Comparison of ENCODE assay signal across 11 mouse cellular contexts in the genomic region with DNA sequence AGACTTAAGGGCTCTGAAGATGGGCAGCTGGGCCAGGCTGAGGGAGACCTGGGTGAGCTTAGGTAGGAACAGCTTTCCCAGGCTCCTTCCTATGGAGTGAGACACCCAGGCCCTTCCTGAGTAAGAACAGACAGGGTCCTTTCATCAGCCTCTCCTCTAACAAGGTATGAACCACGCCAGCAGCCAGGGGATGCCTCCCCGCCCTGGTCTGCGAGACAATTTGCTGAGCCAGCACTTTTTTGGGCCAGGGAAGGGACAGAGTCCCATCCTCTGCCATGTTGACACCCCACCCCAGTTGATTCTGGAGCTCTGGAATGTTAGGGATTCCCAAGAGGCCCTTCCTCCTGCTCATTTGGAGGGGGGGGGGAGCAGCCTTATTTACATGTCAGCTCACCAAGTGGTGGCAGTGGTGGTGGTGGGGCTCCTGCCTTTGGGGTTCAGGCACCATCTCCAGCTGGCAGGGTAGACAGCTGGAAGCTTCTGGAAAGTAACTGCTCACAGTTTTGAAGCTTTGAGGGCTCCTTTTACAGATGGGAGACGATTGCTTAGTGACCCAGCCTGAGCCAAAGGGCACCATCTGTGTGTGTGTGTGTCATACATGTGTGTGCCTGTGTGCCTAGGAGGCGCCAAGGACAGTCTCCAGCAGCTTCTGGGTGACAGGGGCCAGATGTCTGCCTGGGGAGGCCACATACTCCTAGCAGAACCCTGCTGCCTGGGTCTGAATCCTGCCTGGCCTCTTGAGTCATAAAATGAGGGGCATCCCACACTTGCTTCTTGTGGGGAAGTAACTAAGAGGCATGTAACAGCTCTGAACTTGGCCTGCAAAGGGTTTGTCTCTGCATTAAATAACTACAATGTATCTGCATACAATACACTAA. TPM values are rescaled to one million over a fixed set of nuclear protein-coding genes. Genes with fewer than 3 reads are reported as not detected.
DNase-seq lines count a peak whose midpoint lies in the region; ATAC-seq and TF ChIP-seq lines count a peak whose summit lies in the region.
"Had no signal": no experiment of that assay in that cellular context is flagged by ENCODE, and none has a peak within 500 bp of the region (broad histone marks: within the 10 kb centered on the region; RNA-seq: fewer than 3 reads in every experiment).

No protein-coding gene starts in this region.

- H3K4me3 ChIP-seq in kidney, embryonic 14.5 days (ENCODE audit: low read length), result no peak overlapping the region
- no peak overlapping the region for H3K4me3 ChIP-seq in hindbrain, embryonic 14.5 days (replicated peaks; ENCODE audit: low read length)
- H3K4me3 ChIP-seq in neural tube, embryonic 12.5 days, result no peak overlapping the region
- H3K4me3 ChIP-seq in cerebellum, adult 2 months (replicated peaks; ENCODE audit: insufficient read depth, low read depth, low read length), result no peak overlapping the region
- H3K4me3 ChIP-seq: erythroblast, embryonic 14.5 days; liver, embryonic 12.5 days had no signal

- no peaks in the 10 kb centered on the region for H3K9me3 ChIP-seq in kidney, embryonic 14.5 days (ENCODE audit: control insufficient read depth, low read length)
- H3K9me3 ChIP-seq in hindbrain, embryonic 14.5 days (ENCODE audit: control insufficient read depth, low read length), result no peaks in the 10 kb centered on the region
- no peaks in the 10 kb centered on the region for H3K9me3 ChIP-seq in neural tube, embryonic 12.5 days
- H3K9me3 ChIP-seq: liver, embryonic 12.5 days had no signal

- 0 out of 2 replicates have a peak overlapping the region, but pooled peaks have one; percentile 97 for H3K4me2 ChIP-seq in kidney, embryonic 14.5 days (replicated peaks; ENCODE audit: low read depth, low read length)
- 0 out of 2 replicates have a peak overlapping the region, but pooled peaks have one; percentile 85 for H3K4me2 ChIP-seq in hindbrain, embryonic 14.5 days (replicated peaks)
- peak overlapping the region; percentile 98 for H3K4me2 ChIP-seq in neural tube, embryonic 12.5 days (replicated peaks)

- ATAC-seq in kidney, embryonic 14.5 days (ENCODE audit: low FRiP score, low TSS enrichment), result no peak
- no peak for ATAC-seq in hindbrain, embryonic 14.5 days (ENCODE audit: low FRiP score)
- no peak for ATAC-seq in neural tube, embryonic 12.5 days (ENCODE audit: low FRiP score, low read depth)
- ATAC-seq: liver, embryonic 12.5 days had no signal

- intact Hi-C loops in left cerebral cortex, postnatal 25 days (cut with DNase I), result loop anchor here (5.0 kb wide), 1 partner anchor 40 kb away; no protein-coding TSS in a partner anchor

- no peak for TF ChIP-seq CTCF in cerebellum, adult 2 months (IDR thresholded peaks at IDR 0.05; ENCODE audit: borderline replicate concordance, insufficient read depth, low read depth, low read length)

- H3K27me3 ChIP-seq in kidney, embryonic 14.5 days (ENCODE audit: control insufficient read depth, insufficient read depth, low read length), result peaks cover 12% of the 10 kb centered on the region
- H3K27me3 ChIP-seq in hindbrain, embryonic 14.5 days (ENCODE audit: control insufficient read depth, insufficient read depth, low read length), result peaks cover 15% of the 10 kb centered on the region
- H3K27me3 ChIP-seq in neural tube, embryonic 12.5 days (replicated peaks), result peaks cover 11% of the 10 kb centered on the region
- H3K27me3 ChIP-seq in cerebellum, adult 2 months (ENCODE audit: control insufficient read depth, insufficient read depth, low read length), result no peaks in the 10 kb centered on the region

- H3K27ac ChIP-seq in kidney, embryonic 14.5 days (ENCODE audit: low read depth, low read length), result 0 out of 2 replicates have a peak overlapping the region, but pooled peaks have one; percentile 47
- H3K27ac ChIP-seq in hindbrain, embryonic 14.5 days, result no peak overlapping the region
- H3K27ac ChIP-seq in neural tube, embryonic 12.5 days, result no peak overlapping the region
- no peak overlapping the region for H3K27ac ChIP-seq in cerebellum, adult 2 months (ENCODE audit: insufficient read depth, low read length)
- H3K27ac ChIP-seq: liver, embryonic 12.5 days had no signal

- no peak overlapping the region for H3K9ac ChIP-seq in kidney, embryonic 14.5 days (ENCODE audit: low read depth, low read length)
- no peak overlapping the region for H3K9ac ChIP-seq in hindbrain, embryonic 14.5 days
- H3K9ac ChIP-seq in neural tube, embryonic 12.5 days, result no peak overlapping the region
- H3K9ac ChIP-seq: liver, embryonic 12.5 days had no signal

- no peaks in the 10 kb centered on the region for H3K36me3 ChIP-seq in kidney, embryonic 14.5 days (ENCODE audit: control insufficient read depth, insufficient read depth, low read length)
- no peaks in the 10 kb centered on the region for H3K36me3 ChIP-seq in hindbrain, embryonic 14.5 days (replicated peaks; ENCODE audit: control insufficient read depth, insufficient read depth)
- no peaks in the 10 kb centered on the region for H3K36me3 ChIP-seq in neural tube, embryonic 12.5 days
- H3K36me3 ChIP-seq: liver, embryonic 12.5 days had no signal

- WGBS in kidney, embryonic 14.5 days, result 44% methylated on average over 5 of the region's 5 CpGs
- WGBS in hindbrain, embryonic 14.5 days, result 49% methylated on average over 5 of the region's 5 CpGs
- 39% methylated on average over 5 of the region's 5 CpGs for WGBS in neural tube, embryonic 12.5 days
- 80% methylated on average over 5 of the region's 5 CpGs for WGBS in cerebellum, adult 2 months

- no peak for TF ChIP-seq POLR2A in cerebellum, adult 2 months (IDR thresholded peaks at IDR 0.05; ENCODE audit: borderline replicate concordance, insufficient read depth, low read length)

- DNase-seq in kidney, postnatal 14 days, result no peak
- DNase-seq in MN1 (ENCODE audit: low spot score), result peak; percentile 63
- no peak for DNase-seq in hindbrain, embryonic 14.5 days (ENCODE audit: low spot score)
- DNase-seq in left cerebral cortex, postnatal 25 days (ENCODE audit: low spot score in 2 of 2), result no peak
- no peak for DNase-seq in cerebellum, adult 2 months
- DNase-seq in gastrocnemius, postnatal 10 days, result no peak
- DNase-seq: heart, postnatal 10 days had no signal

- peaks cover 52% of the 10 kb centered on the region for H3K4me1 ChIP-seq in kidney, embryonic 14.5 days (ENCODE audit: control insufficient read depth, insufficient read depth, low read length)
- H3K4me1 ChIP-seq in hindbrain, embryonic 14.5 days (replicated peaks; ENCODE audit: control insufficient read depth, insufficient read depth, low read length), result peaks cover 48% of the 10 kb centered on the region
- H3K4me1 ChIP-seq in neural tube, embryonic 12.5 days, result peaks cover 85% of the 10 kb centered on the region
- peaks cover 8% of the 10 kb centered on the region for H3K4me1 ChIP-seq in cerebellum, adult 2 months (ENCODE audit: control insufficient read depth, insufficient read depth, low read length)

RNA-seq across cellular contexts. Expression of a gene that starts 1.3 kb away (rescaled TPM):
- polyA plus RNA-seq in kidney, embryonic 14.5 days (2014; fragmentation: Nextera tagmentation; extraction: Ambion mirVana), result 11.3 and 12.1 TPM in 2 replicates
- polyA plus RNA-seq in hindbrain, embryonic 14.5 days (2014; fragmentation: Nextera tagmentation; extraction: Ambion mirVana), result 18.8 and 23.9 TPM in 2 replicates
- polyA plus RNA-seq in neural tube, embryonic 12.5 days (2016; fragmentation: Nextera tagmentation; extraction: Ambion mirVana), result 26.0 and 30.5 TPM in 2 replicates
- total RNA-seq in left cerebral cortex, postnatal 25 days (2021), result 10 to 100 TPM; 74.2 to 79.4 TPM
- polyA plus RNA-seq in cerebellum, adult 2 months (2012; rRNA removed), result 52.4 and 58.4 TPM in 2 replicates
- 10 to 100 TPM; 25.5 to 38.6 TPM for total RNA-seq in gastrocnemius, postnatal 10 days (2021)

RNA-seq across cellular contexts. Expression of a gene that starts 49.7 kb away (rescaled TPM):
- polyA plus RNA-seq in kidney, embryonic 14.5 days (2014; fragmentation: Nextera tagmentation; extraction: Ambion mirVana), result 0.24 TPM in 1 of 2 replicates, not detected in the other
- polyA plus RNA-seq in hindbrain, embryonic 14.5 days (2014; fragmentation: Nextera tagmentation; extraction: Ambion mirVana), result 1.6 and 3.3 TPM in 2 replicates
- 0.89 and 1.3 TPM in 2 replicates for polyA plus RNA-seq in neural tube, embryonic 12.5 days (2016; fragmentation: Nextera tagmentation; extraction: Ambion mirVana)
- total RNA-seq in left cerebral cortex, postnatal 25 days (2021), result under 1 TPM; 0.50 to 0.55 TPM
- polyA plus RNA-seq in cerebellum, adult 2 months (2012; rRNA removed), result 1.8 and 3.3 TPM in 2 replicates
- not detected for total RNA-seq in gastrocnemius, postnatal 10 days (2021)
- total RNA-seq: heart, postnatal 10 days had no signal
- polyA plus RNA-seq: erythroblast, embryonic 14.5 days; liver, embryonic 12.5 days had no signal
